Mouse (Mus musculus) olfactory bulb, adult 2 months (tissue): Measurements from ENCODE around the gene Dlgap4.

ENCODE experiments used
- CTCF ChIP-seq: fragments of 200-500 bp; IDR thresholded peaks from 2 replicates; pipeline ENCODE4 v1.5.1; 2012; ENCODE audit warnings: low read depth, mild to moderate bottlenecking, low read length, moderate library complexity; ENCODE audit not compliant: insufficient read depth
- POLR2A ChIP-seq: fragments of 200-500 bp; IDR thresholded peaks from 2 replicates; pipeline ENCODE4 v1.6.1; 2012; ENCODE audit warnings: mild to moderate bottlenecking, low read depth, low read length, moderate library complexity; ENCODE audit not compliant: insufficient read depth

DNA sequence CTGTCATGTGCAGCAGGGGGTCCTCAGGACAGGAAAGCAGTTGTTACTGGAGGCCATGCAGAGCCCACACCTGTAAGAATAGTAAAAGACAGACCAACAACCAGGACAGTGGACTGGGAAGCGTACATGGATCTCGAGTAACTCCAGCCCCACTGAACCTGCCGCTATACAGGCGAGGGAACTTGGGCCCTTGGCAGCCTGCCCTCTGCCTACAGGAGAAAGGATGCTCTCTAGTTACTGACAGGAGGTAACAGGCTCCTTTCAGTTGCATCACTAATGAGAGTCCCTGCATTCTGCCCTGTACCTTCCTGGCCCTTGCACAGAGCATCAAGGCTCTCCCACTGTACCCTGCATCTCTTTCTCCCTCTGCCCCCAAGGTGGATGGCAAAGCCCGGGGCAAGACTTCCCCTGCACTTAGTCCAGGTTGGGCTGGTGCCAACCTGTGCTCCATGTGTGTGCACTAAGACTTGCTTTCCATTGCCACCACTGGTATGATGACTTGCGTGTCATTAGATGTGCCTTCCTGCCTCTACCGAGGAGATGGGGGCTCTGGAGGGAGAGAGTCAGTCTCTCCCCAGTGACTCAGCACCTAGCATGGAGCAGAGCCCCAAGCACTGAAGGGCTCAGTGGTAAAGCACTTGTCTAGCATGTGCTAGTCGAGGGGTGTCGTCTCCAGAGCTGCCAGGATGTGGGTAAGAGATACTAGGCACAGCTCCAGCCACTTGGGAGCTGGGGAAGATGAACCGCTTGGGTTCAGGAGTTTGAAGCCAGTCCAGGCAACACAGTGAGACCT, 152.9 kb downstream of the Dlgap4 start:
- no peak for TF ChIP-seq CTCF
- TF ChIP-seq POLR2A = no peak
